Mouse (Mus musculus): ENCODE measurements around the gene Litaf. TPM values are rescaled to one million over a fixed set of nuclear protein-coding genes. Genes with fewer than 3 reads are reported as not detected.

The Litaf gene
- polyA plus RNA-seq, 1 experiment = 472 TPM

DNA sequence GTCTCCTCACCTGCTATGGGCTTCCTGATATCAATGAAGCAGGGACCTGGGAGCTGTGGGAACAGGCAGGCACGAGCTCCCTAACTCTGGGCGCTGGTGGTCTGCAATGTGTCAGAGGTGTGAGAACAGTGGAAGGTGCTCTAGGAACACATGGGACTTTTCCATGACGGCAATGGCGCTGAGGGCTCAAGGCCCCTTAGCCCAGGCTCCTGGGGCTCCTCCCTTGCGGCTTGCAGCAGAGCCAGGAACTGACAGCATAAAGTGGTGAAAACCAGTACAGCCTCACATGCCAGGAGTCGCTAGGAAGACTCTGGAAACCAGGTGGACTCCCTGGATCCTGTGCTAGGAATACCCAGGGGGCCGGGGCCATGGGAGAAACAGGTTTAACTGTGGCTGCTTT lies 155.4 kb downstream of the Litaf start:
- peaks cover 21% of the 10 kb centered on the region for H3K4me1 ChIP-seq

More for the DNA sequence above, 155.4 kb downstream of the Litaf start:
- Histone ChIP-seq H3K9me3 (peaks cover 5% of the 10 kb centered on the region), H3K27me3 (replicated peaks) (peaks cover 63% of the 10 kb centered on the region), H3K4me3 (replicated peaks) (no peak overlapping the region), H3K36me3 (replicated peaks; ENCODE audit: low read length) (no peaks in the 10 kb centered on the region)
- TF ChIP-seq FLI1 (IDR thresholded peaks at IDR 0.05; ENCODE audit: low read length) (no peak), GATA1 (IDR thresholded peaks at IDR 0.05; ENCODE audit: borderline replicate concordance, low read length) (no peak)

Other genes starting within 250 kb of the Litaf start
- gene Rmi2, start 231.1 kb downstream of the Litaf start, polyA plus RNA-seq (2012; ENCODE audit: insufficient read depth, low replicate concordance) = 0.53 and 0.60 TPM in 2 replicates
- 6.6 and 12.1 TPM in 2 replicates for gene Snn, start 5.2 kb downstream of the Litaf start, polyA plus RNA-seq (2012; ENCODE audit: insufficient read depth, low replicate concordance)
- 28.1 and 30.8 TPM in 2 replicates for gene Txndc11, start 68.5 kb upstream of the Litaf start, polyA plus RNA-seq (2012; ENCODE audit: insufficient read depth, low replicate concordance)
- gene Zc3h7a, start 110.2 kb upstream of the Litaf start, polyA plus RNA-seq (2012; ENCODE audit: insufficient read depth, low replicate concordance) = 2.4 and 6.2 TPM in 2 replicates
- 7.8 and 15.5 TPM in 2 replicates for gene Rsl1d1, start 137.2 kb upstream of the Litaf start, polyA plus RNA-seq (2012; ENCODE audit: insufficient read depth, low replicate concordance)
- gene Gspt1, start 188.2 kb upstream of the Litaf start, polyA plus RNA-seq (2012; ENCODE audit: insufficient read depth, low replicate concordance) = 92.4 and 253 TPM in 2 replicates
- gene Tnfrsf17, start 247.7 kb upstream of the Litaf start, polyA plus RNA-seq (2012; ENCODE audit: insufficient read depth, low replicate concordance) = not detected in 2 replicates